Mouse (Mus musculus): Measurements from ENCODE around the gene Dgki. TPM values are rescaled to one million over a fixed set of nuclear protein-coding genes. Genes with fewer than 3 reads are reported as not detected.

Gene Dgki
- polyA plus RNA-seq, 2 experiments: 0.02 TPM; not detected in 1

DNA sequence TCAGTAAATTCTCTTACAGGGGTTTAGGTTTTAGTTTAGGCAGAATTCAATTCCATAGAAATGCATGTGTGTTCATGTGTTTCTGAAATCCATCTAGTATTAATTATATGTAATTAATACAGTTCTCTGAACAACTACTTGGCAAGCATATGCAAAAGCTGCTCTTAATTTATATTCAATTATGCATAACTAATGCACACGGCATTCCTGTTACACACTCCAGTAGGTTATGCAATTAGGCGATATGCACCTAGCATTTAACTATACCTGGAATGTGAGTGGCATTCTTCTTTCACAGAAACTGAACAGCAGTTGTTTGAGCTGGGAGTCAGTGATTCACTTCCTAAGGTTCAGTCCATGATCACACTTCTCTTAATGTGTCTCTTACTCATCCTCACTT is 370.2 kb downstream of the Dgki start:
- H3K4me3 ChIP-seq (ENCODE audit: insufficient read depth in 1 of 2, low read depth in 2 of 2, low read length in 2 of 2): no peak overlapping the region
- ATAC-seq (ENCODE audit: insufficient read depth) (no peak), DNase-seq (ENCODE audit: low read depth in 3 of 3, low spot score in 3 of 3) (no peak)
- H3K27ac ChIP-seq: no peak overlapping the region
- TF ChIP-seq CTCF (IDR thresholded peaks at IDR 0.05; ENCODE audit: low read depth) (no peak), EP300 (IDR thresholded peaks at IDR 0.05; ENCODE audit: low read depth) (no peak)
- no peaks in the 10 kb centered on the region for H3K4me1 ChIP-seq (replicated peaks; ENCODE audit: control insufficient read depth in 2 of 2, insufficient read depth in 2 of 2, low read length in 1 of 2)
- no peaks in the 10 kb centered on the region for H3K27me3 ChIP-seq (ENCODE audit: control insufficient read depth, insufficient read depth, low read length)
- 66% methylated on average over 2 of the region's 2 CpGs for WGBS (ENCODE audit: insufficient replicate concordance)
- no peak overlapping the region for H3K4me2 ChIP-seq (ENCODE audit: low read depth)
- no peak overlapping the region for H3K9ac ChIP-seq (replicated peaks)
- H3K36me3 ChIP-seq (replicated peaks; ENCODE audit: control insufficient read depth, insufficient read depth, low read depth): no peaks in the 10 kb centered on the region
- no peaks in the 10 kb centered on the region for H3K9me3 ChIP-seq (ENCODE audit: control insufficient read depth, low read length)

GRCm38 (mm10) chr6:36926455-36926854 is 373.5 kb downstream of the Dgki start:
- Histone ChIP-seq H3K4me2 (ENCODE audit: low read depth) (no peak overlapping the region), H3K9ac (replicated peaks) (no peak overlapping the region), H3K27ac (no peak overlapping the region), H3K4me3 (ENCODE audit: insufficient read depth in 1 of 2, low read depth in 2 of 2, low read length in 2 of 2) (no peak overlapping the region), H3K27me3 (ENCODE audit: control insufficient read depth, insufficient read depth, low read length) (no peaks in the 10 kb centered on the region), H3K36me3 (replicated peaks; ENCODE audit: control insufficient read depth, insufficient read depth, low read depth) (no peaks in the 10 kb centered on the region), H3K9me3 (ENCODE audit: control insufficient read depth, low read length) (no peaks in the 10 kb centered on the region), H3K4me1 (replicated peaks; ENCODE audit: control insufficient read depth in 2 of 2, insufficient read depth in 2 of 2, low read length in 1 of 2) (no peaks in the 10 kb centered on the region)
- ATAC-seq (ENCODE audit: insufficient read depth) (no peak), DNase-seq (ENCODE audit: low read depth in 3 of 3, low spot score in 3 of 3) (no peak)
- TF ChIP-seq EP300 (IDR thresholded peaks at IDR 0.05; ENCODE audit: low read depth) (no peak), CTCF (IDR thresholded peaks at IDR 0.05; ENCODE audit: low read depth) (no peak)
- WGBS (ENCODE audit: insufficient replicate concordance): 61% methylated on average over 4 of the region's 4 CpGs

DNA sequence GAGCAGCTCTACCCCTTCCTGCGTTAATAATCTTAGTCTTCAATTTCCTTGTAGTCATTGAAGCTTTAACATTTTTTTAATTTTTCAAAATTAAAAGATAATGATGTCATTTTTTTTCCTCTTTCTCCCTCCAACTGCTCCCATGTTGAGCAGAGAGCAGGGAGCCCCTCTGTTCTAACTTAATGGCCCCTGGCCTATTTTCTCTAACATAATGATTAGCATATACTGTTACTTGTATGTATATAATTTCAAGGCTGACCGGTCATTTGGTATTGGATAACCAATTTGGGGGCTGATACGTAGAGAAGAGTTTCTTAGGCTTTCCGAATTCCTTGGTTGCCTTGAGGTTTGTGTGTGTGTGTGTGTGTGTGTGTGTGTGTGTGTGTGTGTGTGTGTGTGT is 378.0 kb downstream of the Dgki start:
- H3K9me3 ChIP-seq (ENCODE audit: control insufficient read depth, low read length): no peaks in the 10 kb centered on the region
- no peaks in the 10 kb centered on the region for H3K4me1 ChIP-seq (replicated peaks; ENCODE audit: control insufficient read depth in 2 of 2, insufficient read depth in 2 of 2, low read length in 1 of 2)
- TF ChIP-seq EP300 (IDR thresholded peaks at IDR 0.05; ENCODE audit: low read depth): no peak
- no peak for TF ChIP-seq CTCF (IDR thresholded peaks at IDR 0.05; ENCODE audit: low read depth)
- ATAC-seq (ENCODE audit: insufficient read depth) (no peak), DNase-seq (ENCODE audit: low read depth in 3 of 3, low spot score in 3 of 3) (no peak)
- no peaks in the 10 kb centered on the region for H3K36me3 ChIP-seq (replicated peaks; ENCODE audit: control insufficient read depth, insufficient read depth, low read depth)
- no peak overlapping the region for H3K4me3 ChIP-seq (ENCODE audit: insufficient read depth in 1 of 2, low read depth in 2 of 2, low read length in 2 of 2)
- 66% methylated on average over 4 of the region's 4 CpGs for WGBS (ENCODE audit: insufficient replicate concordance)
- H3K27ac ChIP-seq: no peak overlapping the region
- no peak overlapping the region for H3K9ac ChIP-seq (replicated peaks)
- no peaks in the 10 kb centered on the region for H3K27me3 ChIP-seq (ENCODE audit: control insufficient read depth, insufficient read depth, low read length)
- H3K4me2 ChIP-seq (ENCODE audit: low read depth): no peak overlapping the region

DNA sequence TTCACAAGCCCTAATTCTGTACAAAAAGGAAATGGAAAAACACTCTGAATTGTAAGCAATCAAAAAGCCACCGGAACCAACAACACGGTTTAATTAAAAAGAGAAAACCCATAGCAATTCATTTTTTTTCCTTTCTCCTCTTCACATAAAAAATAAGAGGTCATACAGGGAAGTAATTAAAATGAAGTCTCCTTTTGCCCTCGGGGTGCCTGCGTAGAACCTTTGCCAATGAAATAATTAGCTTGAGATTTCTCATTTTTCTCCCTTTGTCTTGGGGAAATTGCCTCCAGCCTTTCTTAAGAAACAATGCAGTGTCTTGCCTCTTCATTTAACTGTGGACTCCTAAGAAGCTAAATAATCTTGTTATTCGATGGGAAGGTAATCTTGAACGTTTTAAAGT is 388.4 kb downstream of the Dgki start:
- Histone ChIP-seq H3K27ac (no peak overlapping the region), H3K27me3 (ENCODE audit: control insufficient read depth, insufficient read depth, low read length) (no peaks in the 10 kb centered on the region), H3K4me3 (ENCODE audit: insufficient read depth in 1 of 2, low read depth in 2 of 2, low read length in 2 of 2) (no peak overlapping the region), H3K4me1 (replicated peaks; ENCODE audit: control insufficient read depth in 2 of 2, insufficient read depth in 2 of 2, low read length in 1 of 2) (no peaks in the 10 kb centered on the region), H3K9me3 (ENCODE audit: control insufficient read depth, low read length) (no peaks in the 10 kb centered on the region), H3K4me2 (ENCODE audit: low read depth) (no peak overlapping the region), H3K9ac (replicated peaks) (no peak overlapping the region), H3K36me3 (replicated peaks; ENCODE audit: control insufficient read depth, insufficient read depth, low read depth) (no peaks in the 10 kb centered on the region)
- 63% methylated on average over 6 of the region's 6 CpGs for WGBS (ENCODE audit: insufficient replicate concordance)
- ATAC-seq (ENCODE audit: insufficient read depth): no peak
- no peak for TF ChIP-seq CTCF (IDR thresholded peaks at IDR 0.05; ENCODE audit: low read depth)
- no peak for DNase-seq (ENCODE audit: low read depth in 3 of 3, low spot score in 3 of 3)

DNA sequence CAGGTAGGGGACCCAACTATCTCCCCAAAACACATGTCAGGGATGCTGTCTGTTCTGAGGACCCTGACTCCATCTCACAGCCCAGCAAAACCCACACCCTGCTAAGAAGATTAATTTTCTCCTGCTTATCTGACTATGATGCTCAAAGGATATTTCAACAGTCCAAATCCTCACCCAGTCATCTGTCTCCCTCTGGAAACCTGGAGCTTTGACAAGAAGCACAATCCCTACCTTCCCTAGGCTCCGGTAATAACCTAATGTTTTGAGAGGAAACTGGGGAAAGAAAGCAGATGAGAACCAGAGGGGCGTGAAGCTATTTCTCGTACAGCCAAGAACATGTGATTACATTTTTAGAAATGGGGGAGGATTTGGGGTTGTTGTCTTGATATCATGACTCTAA is 392.8 kb downstream of the Dgki start:
- H3K9me3 ChIP-seq (ENCODE audit: control insufficient read depth, low read length): no peaks in the 10 kb centered on the region
- H3K9ac ChIP-seq (replicated peaks): no peak overlapping the region
- H3K4me2 ChIP-seq (ENCODE audit: low read depth): no peak overlapping the region
- H3K27ac ChIP-seq: no peak overlapping the region
- TF ChIP-seq EP300 (IDR thresholded peaks at IDR 0.05; ENCODE audit: low read depth) (no peak), CTCF (IDR thresholded peaks at IDR 0.05; ENCODE audit: low read depth) (no peak)
- 57% methylated on average over 3 of the region's 3 CpGs for WGBS (ENCODE audit: insufficient replicate concordance)
- H3K4me3 ChIP-seq (ENCODE audit: insufficient read depth in 1 of 2, low read depth in 2 of 2, low read length in 2 of 2): no peak overlapping the region
- no peaks in the 10 kb centered on the region for H3K36me3 ChIP-seq (replicated peaks; ENCODE audit: control insufficient read depth, insufficient read depth, low read depth)
- no peaks in the 10 kb centered on the region for H3K27me3 ChIP-seq (ENCODE audit: control insufficient read depth, insufficient read depth, low read length)
- ATAC-seq (ENCODE audit: insufficient read depth) (no peak), DNase-seq (ENCODE audit: low read depth in 3 of 3, low spot score in 3 of 3) (no peak)
- no peaks in the 10 kb centered on the region for H3K4me1 ChIP-seq (replicated peaks; ENCODE audit: control insufficient read depth in 2 of 2, insufficient read depth in 2 of 2, low read length in 1 of 2)

Measured in liver, embryonic 14.5 days (tissue).